Mouse (Mus musculus): ENCODE results near the gene Lpxn. TPM values are rescaled to one million over a fixed set of nuclear protein-coding genes. Genes with fewer than 3 reads are reported as not detected.

Gene Lpxn
- polyA plus RNA-seq, 1 experiment: 0.83 TPM

DNA sequence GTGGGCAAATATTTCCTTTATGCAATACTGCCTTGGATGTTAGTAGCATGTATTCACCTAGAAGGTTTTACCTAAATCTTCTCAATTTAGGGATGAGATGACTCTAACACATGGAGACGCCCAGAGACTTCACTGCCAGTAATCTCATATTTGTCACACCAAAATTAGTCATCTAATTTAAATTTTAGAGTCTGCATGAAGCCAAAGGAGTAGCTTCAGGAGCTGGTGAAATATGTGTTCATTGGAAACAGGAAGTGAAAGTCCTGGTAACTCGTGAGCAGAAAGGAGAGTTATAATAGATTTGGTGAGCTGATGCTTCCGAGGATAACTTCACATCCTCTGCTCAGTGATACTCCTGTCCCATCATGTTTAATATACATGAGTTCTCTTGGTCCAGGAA, 5.1 kb downstream of the Lpxn start:
- Histone ChIP-seq H3K27ac (ENCODE audit: insufficient read depth, low read length) (no peak overlapping the region), H3K4me3 (ENCODE audit: insufficient read depth, low read length) (no peak overlapping the region), H3K4me1 (ENCODE audit: control insufficient read depth, insufficient read depth, low read length) (0 out of 2 replicates have a peak, but pooled peaks cover 2% of the 10 kb centered on the region)
- no peak for TF ChIP-seq POLR2A (IDR thresholded peaks at IDR 0.05; ENCODE audit: low read depth, low read length)
- no peak for TF ChIP-seq CTCF (IDR thresholded peaks at IDR 0.05; ENCODE audit: borderline replicate concordance, insufficient read depth, low read length)

GRCm38 (mm10) chr19:12802830-12803229, 6.8 kb downstream of the Lpxn start:
- Histone ChIP-seq H3K4me1 (ENCODE audit: control insufficient read depth, insufficient read depth, low read length) (0 out of 2 replicates have a peak, but pooled peaks cover 2% of the 10 kb centered on the region), H3K4me3 (ENCODE audit: insufficient read depth, low read length) (no peak overlapping the region), H3K27ac (ENCODE audit: insufficient read depth, low read length) (no peak overlapping the region)
- TF ChIP-seq CTCF (IDR thresholded peaks at IDR 0.05; ENCODE audit: borderline replicate concordance, insufficient read depth, low read length): no peak
- no peak for TF ChIP-seq POLR2A (IDR thresholded peaks at IDR 0.05; ENCODE audit: low read depth, low read length)

DNA sequence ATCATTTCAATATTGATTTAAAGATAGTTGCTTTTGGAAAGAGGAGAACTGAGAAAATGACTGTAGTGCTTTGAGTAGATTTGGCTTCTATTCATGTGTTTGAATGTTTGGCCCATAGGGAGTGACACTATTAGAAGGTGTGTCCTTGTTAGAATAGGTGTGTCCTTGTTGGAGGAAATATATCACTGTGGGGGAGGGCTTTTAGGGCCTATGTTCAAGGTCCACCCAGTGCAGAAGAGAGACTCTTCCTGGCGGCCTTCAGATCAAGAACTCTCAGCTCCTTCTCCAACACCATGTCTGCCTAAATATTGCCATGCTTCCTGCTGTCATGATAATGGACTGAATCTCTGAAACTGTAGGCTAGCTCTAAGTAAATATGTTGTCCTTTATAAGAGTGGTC, 8.2 kb downstream of the Lpxn start:
- Histone ChIP-seq H3K27ac (ENCODE audit: insufficient read depth, low read length) (no peak overlapping the region), H3K4me1 (ENCODE audit: control insufficient read depth, insufficient read depth, low read length) (no peaks in the 10 kb centered on the region), H3K4me3 (ENCODE audit: insufficient read depth, low read length) (no peak overlapping the region)
- no peak for TF ChIP-seq CTCF (IDR thresholded peaks at IDR 0.05; ENCODE audit: borderline replicate concordance, insufficient read depth, low read length)
- TF ChIP-seq POLR2A (IDR thresholded peaks at IDR 0.05; ENCODE audit: low read depth, low read length): no peak

DNA sequence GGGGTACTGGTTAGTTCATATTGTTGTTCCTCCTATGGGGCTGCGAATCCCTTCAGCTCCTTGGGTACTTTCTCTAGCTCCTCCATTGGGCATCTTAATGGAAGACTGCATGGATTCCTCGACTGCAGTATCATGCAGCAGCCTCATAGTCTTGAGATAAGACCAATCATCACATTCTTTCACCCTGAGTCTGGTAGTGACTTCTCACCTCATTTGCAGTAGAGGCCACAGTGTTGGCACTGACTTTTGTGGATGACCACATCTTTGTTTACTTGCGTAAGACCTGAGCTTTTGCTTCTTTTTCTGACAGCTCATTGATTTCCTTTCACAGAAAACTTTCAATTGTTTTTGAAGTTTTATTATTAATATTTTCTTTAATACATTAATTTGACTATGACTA, 9.7 kb downstream of the Lpxn start:
- Histone ChIP-seq H3K27ac (ENCODE audit: insufficient read depth, low read length) (no peak overlapping the region), H3K4me3 (ENCODE audit: insufficient read depth, low read length) (no peak overlapping the region), H3K4me1 (ENCODE audit: control insufficient read depth, insufficient read depth, low read length) (no peaks in the 10 kb centered on the region)
- no peak for TF ChIP-seq POLR2A (IDR thresholded peaks at IDR 0.05; ENCODE audit: low read depth, low read length)
- TF ChIP-seq CTCF (IDR thresholded peaks at IDR 0.05; ENCODE audit: borderline replicate concordance, insufficient read depth, low read length): no peak

GRCm38 (mm10) chr19:12806214-12806613, 10.2 kb downstream of the Lpxn start:
- no peak overlapping the region for H3K27ac ChIP-seq (ENCODE audit: insufficient read depth, low read length)
- no peak overlapping the region for H3K4me3 ChIP-seq (ENCODE audit: insufficient read depth, low read length)
- no peak for TF ChIP-seq CTCF (IDR thresholded peaks at IDR 0.05; ENCODE audit: borderline replicate concordance, insufficient read depth, low read length)
- no peak for TF ChIP-seq POLR2A (IDR thresholded peaks at IDR 0.05; ENCODE audit: low read depth, low read length)
- H3K4me1 ChIP-seq (ENCODE audit: control insufficient read depth, insufficient read depth, low read length): no peaks in the 10 kb centered on the region

- no peak overlapping the region for H3K4me3 ChIP-seq (ENCODE audit: insufficient read depth, low read length)
- H3K27ac ChIP-seq (ENCODE audit: insufficient read depth, low read length): no peak overlapping the region
- no peaks in the 10 kb centered on the region for H3K4me1 ChIP-seq (ENCODE audit: control insufficient read depth, insufficient read depth, low read length)
- TF ChIP-seq POLR2A (IDR thresholded peaks at IDR 0.05; ENCODE audit: low read depth, low read length) (no peak), CTCF (IDR thresholded peaks at IDR 0.05; ENCODE audit: borderline replicate concordance, insufficient read depth, low read length) (no peak)
Observed at GRCm38 (mm10) chr19:12812644-12813364, 16.8 kb downstream of the Lpxn start.

DNA sequence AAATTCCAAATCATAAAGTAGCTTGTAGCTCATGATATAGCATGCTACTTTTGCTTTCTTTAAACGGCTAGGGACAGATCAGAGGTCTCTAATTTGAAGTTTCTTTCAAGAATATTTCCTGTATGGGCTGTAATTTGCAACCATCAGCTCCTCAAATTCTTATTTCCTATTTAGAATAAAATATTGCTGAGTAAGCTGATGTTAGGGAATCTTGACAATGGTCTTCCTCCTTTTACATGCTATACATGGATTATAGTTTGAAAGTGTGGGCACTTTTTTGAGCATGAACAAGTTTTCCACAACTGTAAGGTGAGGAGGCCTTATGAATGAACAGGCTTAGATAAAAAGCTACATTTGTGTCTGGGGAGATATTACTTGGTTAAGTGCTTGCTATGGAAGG, 17.9 kb downstream of the Lpxn start:
- TF ChIP-seq POLR2A (IDR thresholded peaks at IDR 0.05; ENCODE audit: low read depth, low read length) (no peak), CTCF (IDR thresholded peaks at IDR 0.05; ENCODE audit: borderline replicate concordance, insufficient read depth, low read length) (no peak)
- Histone ChIP-seq H3K4me3 (ENCODE audit: insufficient read depth, low read length) (no peak overlapping the region), H3K27ac (ENCODE audit: insufficient read depth, low read length) (no peak overlapping the region), H3K4me1 (ENCODE audit: control insufficient read depth, insufficient read depth, low read length) (no peaks in the 10 kb centered on the region)

DNA sequence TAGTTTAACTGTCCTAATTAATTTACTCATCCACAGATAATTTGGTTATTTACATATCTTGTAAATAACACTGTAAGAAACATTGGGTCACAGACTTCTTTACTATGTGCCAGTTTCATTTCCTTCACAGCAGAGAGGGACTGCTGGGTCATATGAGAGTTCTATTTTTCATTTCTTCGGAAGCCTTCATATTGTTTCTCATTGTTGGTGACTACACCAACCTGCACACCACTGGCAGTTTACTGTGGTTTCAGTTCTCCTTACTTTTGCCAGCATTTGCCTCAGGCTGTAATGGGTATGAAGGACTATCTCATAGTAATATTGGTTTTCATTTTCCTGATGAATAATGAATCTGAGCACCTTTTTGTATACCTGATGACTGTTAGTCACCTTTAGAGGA, 22.5 kb downstream of the Lpxn start:
- Histone ChIP-seq H3K4me3 (ENCODE audit: insufficient read depth, low read length) (no peak overlapping the region), H3K27ac (ENCODE audit: insufficient read depth, low read length) (no peak overlapping the region), H3K4me1 (ENCODE audit: control insufficient read depth, insufficient read depth, low read length) (no peaks in the 10 kb centered on the region)
- TF ChIP-seq CTCF (IDR thresholded peaks at IDR 0.05; ENCODE audit: borderline replicate concordance, insufficient read depth, low read length): no peak
- TF ChIP-seq POLR2A (IDR thresholded peaks at IDR 0.05; ENCODE audit: low read depth, low read length): no peak

GRCm38 (mm10) chr19:12820383-12820782, 24.4 kb downstream of the Lpxn start:
- TF ChIP-seq CTCF (IDR thresholded peaks at IDR 0.05; ENCODE audit: borderline replicate concordance, insufficient read depth, low read length): no peak
- TF ChIP-seq POLR2A (IDR thresholded peaks at IDR 0.05; ENCODE audit: low read depth, low read length): no peak
- no peaks in the 10 kb centered on the region for H3K4me1 ChIP-seq (ENCODE audit: control insufficient read depth, insufficient read depth, low read length)
- H3K27ac ChIP-seq (ENCODE audit: insufficient read depth, low read length): no peak overlapping the region

DNA sequence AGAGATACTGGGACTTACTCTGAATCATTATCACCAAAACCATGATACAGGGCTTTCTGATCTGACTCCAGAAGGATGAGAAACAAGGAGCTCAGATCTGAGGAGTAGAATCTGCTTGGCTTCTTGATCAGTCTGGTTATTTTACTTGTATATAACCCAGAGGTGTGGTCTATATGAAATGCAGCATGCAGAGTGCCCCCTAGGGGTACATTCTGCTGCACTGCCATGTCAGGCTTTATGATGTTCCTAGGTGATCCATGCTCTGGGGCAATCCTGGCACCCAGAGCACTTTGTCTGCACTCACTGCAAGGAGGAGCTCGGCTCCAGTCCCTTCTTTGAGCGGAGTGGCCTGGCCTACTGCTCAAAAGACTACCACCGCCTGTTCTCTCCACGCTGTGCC, 28.6 kb downstream of the Lpxn start:
- no peaks in the 10 kb centered on the region for H3K4me1 ChIP-seq (ENCODE audit: control insufficient read depth, insufficient read depth, low read length)
- no peak overlapping the region for H3K27ac ChIP-seq (ENCODE audit: insufficient read depth, low read length)
- no peak overlapping the region for H3K4me3 ChIP-seq (ENCODE audit: insufficient read depth, low read length)
- TF ChIP-seq POLR2A (IDR thresholded peaks at IDR 0.05; ENCODE audit: low read depth, low read length) (no peak), CTCF (IDR thresholded peaks at IDR 0.05; ENCODE audit: borderline replicate concordance, insufficient read depth, low read length) (no peak)

More at GRCm38 (mm10) chr19:12820383-12820782, 24.4 kb downstream of the Lpxn start:
- no peak overlapping the region for H3K4me3 ChIP-seq (ENCODE audit: insufficient read depth, low read length)

Data from embryonic fibroblast, embryonic 13.5 days (primary cell).